Mouse (Mus musculus) c-Kit-negative CD71-positive TER-119-positive erythroid progenitor cells, embryonic 14.5 days (primary cell): ENCODE data around the gene Arl6ip5.
"Not testable (repeated sequence)": the region's sequence is repeated elsewhere in the genome, so short reads cannot be mapped to it uniquely, and the experiment has no call there.

ENCODE experiments used
- DNase-seq: peaks from one replicate; pipeline ENCODE4 v3.0.0-alpha.2; 2013; ENCODE audit warnings: low read depth, low spot score

Arl6ip5 gene

GRCm38 (mm10) chr6:97223566-97223965 lies 13.1 kb downstream of the Arl6ip5 start:
- no peak for DNase-seq

GRCm38 (mm10) chr6:97224505-97224904 lies 14.0 kb downstream of the Arl6ip5 start:
- no peak for DNase-seq

- DNase-seq: no peak
Measured at GRCm38 (mm10) chr6:97226083-97226491, 15.6 kb downstream of the Arl6ip5 start.

GRCm38 (mm10) chr6:97227067-97227847 lies 16.8 kb downstream of the Arl6ip5 start:
- no peak for DNase-seq

GRCm38 (mm10) chr6:97234911-97235668 lies 24.6 kb downstream of the Arl6ip5 start:
- DNase-seq: no peak

GRCm38 (mm10) chr6:97236088-97236487 lies 25.6 kb downstream of the Arl6ip5 start:
- DNase-seq: no peak

GRCm38 (mm10) chr6:97239360-97239759 lies 28.9 kb downstream of the Arl6ip5 start:
- DNase-seq: no peak

GRCm38 (mm10) chr6:97240092-97240491 lies 29.6 kb downstream of the Arl6ip5 start:
- DNase-seq: no peak

GRCm38 (mm10) chr6:97242522-97242921 lies 32.0 kb downstream of the Arl6ip5 start:
- DNase-seq: no peak

- no peak for DNase-seq
Measured at GRCm38 (mm10) chr6:97245200-97245599, 34.7 kb downstream of the Arl6ip5 start.

GRCm38 (mm10) chr6:97250966-97251365 lies 40.5 kb downstream of the Arl6ip5 start:
- no peak for DNase-seq

- no peak for DNase-seq
Measured at GRCm38 (mm10) chr6:97252086-97252485, 41.6 kb downstream of the Arl6ip5 start.

- no peak for DNase-seq
Measured at GRCm38 (mm10) chr6:97252711-97253221, 42.3 kb downstream of the Arl6ip5 start, which contains the start of gene Lmod3. Gene Lmod3, minus strand, starts transcription at chr6:97252759.

GRCm38 (mm10) chr6:97258489-97258888 lies 48.0 kb downstream of the Arl6ip5 start:
- no peak for DNase-seq

- DNase-seq: not testable (repeated sequence)
Measured at GRCm38 (mm10) chr6:97259926-97260325, 49.4 kb downstream of the Arl6ip5 start.

GRCm38 (mm10) chr6:97262229-97262628 lies 51.7 kb downstream of the Arl6ip5 start:
- DNase-seq: no peak

- DNase-seq: not testable (repeated sequence)
Measured at GRCm38 (mm10) chr6:97263750-97264149, 53.3 kb downstream of the Arl6ip5 start.

- no peak for DNase-seq
Measured at GRCm38 (mm10) chr6:97265240-97265639, 54.8 kb downstream of the Arl6ip5 start.

GRCm38 (mm10) chr6:97265705-97266104 lies 55.2 kb downstream of the Arl6ip5 start:
- no peak for DNase-seq

- no peak for DNase-seq
Measured at GRCm38 (mm10) chr6:97266661-97267060, 56.2 kb downstream of the Arl6ip5 start.

GRCm38 (mm10) chr6:97267132-97267531 lies 56.6 kb downstream of the Arl6ip5 start:
- DNase-seq: no peak

GRCm38 (mm10) chr6:97269596-97269995 lies 59.1 kb downstream of the Arl6ip5 start:
- no peak for DNase-seq
